Mouse (Mus musculus): Measurements from ENCODE around the gene Ctcf. TPM values are rescaled to one million over a fixed set of nuclear protein-coding genes. Genes with fewer than 3 reads are reported as not detected.
"Not testable (repeated sequence)": the region's sequence is repeated elsewhere in the genome, so short reads cannot be mapped to it uniquely, and the experiment has no call there.

Ctcf gene
- polyA plus RNA-seq, 1 experiment from 2014 or later, result 42.2 TPM

DNA sequence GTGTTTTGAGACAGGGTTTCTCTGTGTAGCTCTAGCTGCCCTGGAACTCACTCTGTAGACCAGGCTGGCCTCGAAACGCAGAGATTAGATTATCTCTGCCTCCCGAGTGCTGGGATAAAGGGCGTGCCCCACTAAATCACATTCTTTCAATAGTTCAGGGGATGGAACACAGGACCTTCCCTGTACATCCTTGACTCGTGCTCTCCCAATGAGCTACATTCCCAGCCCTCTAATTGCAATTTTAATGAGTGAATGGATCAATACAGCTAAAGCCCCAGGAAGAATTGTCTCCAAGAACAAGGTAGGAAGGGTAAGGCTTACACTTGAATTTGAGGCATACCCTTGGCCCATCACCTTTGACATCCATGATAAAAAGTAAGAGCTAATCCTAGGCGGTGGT, 37.6 kb upstream of the Ctcf start:
- Histone ChIP-seq H3K27me3 (replicated peaks; ENCODE audit: control insufficient read depth, insufficient read depth, low read length) (no peaks in the 10 kb centered on the region), H3K27ac (ENCODE audit: low read depth, low read length) (no peak overlapping the region), H3K9ac (ENCODE audit: low read depth, low read length) (no peak overlapping the region), H3K9me3 (ENCODE audit: control insufficient read depth) (no peaks in the 10 kb centered on the region), H3K4me3 (ENCODE audit: low read depth, low read length) (no peak overlapping the region), H3K4me2 (replicated peaks; ENCODE audit: low read depth) (no peak overlapping the region), H3K4me1 (replicated peaks; ENCODE audit: control insufficient read depth, insufficient read depth, low read length) (0 out of 2 replicates have a peak, but pooled peaks cover 3% of the 10 kb centered on the region), H3K36me3 (ENCODE audit: control insufficient read depth, insufficient read depth) (no peaks in the 10 kb centered on the region)
- TF ChIP-seq CTCF (IDR thresholded peaks at IDR 0.05; ENCODE audit: low read depth), result no peak
- 56% methylated on average over 6 of the region's 6 CpGs for WGBS
- ATAC-seq, result no peak

DNA sequence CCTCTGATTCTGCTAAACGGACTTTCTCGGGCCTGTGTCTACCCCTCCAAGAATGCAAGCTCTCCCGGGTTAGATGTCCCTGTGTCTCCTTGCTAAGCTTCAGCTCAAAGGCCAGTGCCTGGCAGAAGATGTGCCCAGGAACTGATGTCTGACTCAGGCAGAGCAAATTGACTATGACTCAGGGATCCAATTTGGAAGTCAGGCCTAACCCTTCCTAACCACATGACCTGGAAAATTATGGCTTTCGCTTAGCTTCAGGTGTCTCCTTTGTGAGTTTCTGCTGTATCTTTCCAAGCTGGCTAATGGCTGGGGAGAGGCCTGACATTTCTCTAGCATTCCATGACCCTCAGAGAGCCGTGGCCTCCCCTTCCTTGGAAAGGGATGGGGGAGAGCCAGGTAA, 35.1 kb upstream of the Ctcf start:
- Histone ChIP-seq H3K4me2 (replicated peaks; ENCODE audit: low read depth) (no peak overlapping the region), H3K4me3 (ENCODE audit: low read depth, low read length) (no peak overlapping the region), H3K27ac (ENCODE audit: low read depth, low read length) (no peak overlapping the region), H3K27me3 (replicated peaks; ENCODE audit: control insufficient read depth, insufficient read depth, low read length) (no peaks in the 10 kb centered on the region), H3K36me3 (ENCODE audit: control insufficient read depth, insufficient read depth) (no peaks in the 10 kb centered on the region), H3K4me1 (replicated peaks; ENCODE audit: control insufficient read depth, insufficient read depth, low read length) (0 out of 2 replicates have a peak, but pooled peaks cover 3% of the 10 kb centered on the region), H3K9ac (ENCODE audit: low read depth, low read length) (no peak overlapping the region), H3K9me3 (ENCODE audit: control insufficient read depth) (no peaks in the 10 kb centered on the region)
- no peak for ATAC-seq
- WGBS, result 83% methylated on average over 5 of the region's 5 CpGs
- TF ChIP-seq CTCF (IDR thresholded peaks at IDR 0.05; ENCODE audit: low read depth), result no peak

DNA sequence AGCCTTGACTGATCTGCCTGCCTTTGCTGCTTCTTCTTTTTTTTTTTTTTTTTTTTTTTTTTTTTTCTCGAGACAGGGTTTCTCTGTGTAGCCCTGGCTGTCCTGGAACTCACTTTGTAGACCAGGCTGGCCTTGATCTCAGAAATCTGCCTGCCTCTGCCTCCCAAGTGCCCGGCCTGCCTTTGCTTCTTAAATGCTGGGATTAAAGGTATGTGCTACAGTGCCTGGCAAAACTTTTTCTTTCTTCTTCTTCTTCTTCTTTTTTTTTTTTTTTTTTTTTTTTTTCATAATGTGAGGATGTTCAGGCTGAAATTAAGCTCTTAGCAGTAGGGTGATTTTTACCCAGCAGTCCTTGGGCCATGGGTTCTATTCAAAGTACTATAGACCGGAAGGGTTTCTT, 33.8 kb upstream of the Ctcf start:
- 84% methylated on average over 3 of the region's 3 CpGs for WGBS
- H3K27me3 ChIP-seq (replicated peaks; ENCODE audit: control insufficient read depth, insufficient read depth, low read length); H3K4me3 ChIP-seq (ENCODE audit: low read depth, low read length); H3K9ac ChIP-seq (ENCODE audit: low read depth, low read length); ATAC-seq; H3K4me2 ChIP-seq (replicated peaks; ENCODE audit: low read depth); H3K36me3 ChIP-seq (ENCODE audit: control insufficient read depth, insufficient read depth); H3K9me3 ChIP-seq (ENCODE audit: control insufficient read depth); H3K27ac ChIP-seq (ENCODE audit: low read depth, low read length); H3K4me1 ChIP-seq (replicated peaks; ENCODE audit: control insufficient read depth, insufficient read depth, low read length): not testable (repeated sequence)

DNA sequence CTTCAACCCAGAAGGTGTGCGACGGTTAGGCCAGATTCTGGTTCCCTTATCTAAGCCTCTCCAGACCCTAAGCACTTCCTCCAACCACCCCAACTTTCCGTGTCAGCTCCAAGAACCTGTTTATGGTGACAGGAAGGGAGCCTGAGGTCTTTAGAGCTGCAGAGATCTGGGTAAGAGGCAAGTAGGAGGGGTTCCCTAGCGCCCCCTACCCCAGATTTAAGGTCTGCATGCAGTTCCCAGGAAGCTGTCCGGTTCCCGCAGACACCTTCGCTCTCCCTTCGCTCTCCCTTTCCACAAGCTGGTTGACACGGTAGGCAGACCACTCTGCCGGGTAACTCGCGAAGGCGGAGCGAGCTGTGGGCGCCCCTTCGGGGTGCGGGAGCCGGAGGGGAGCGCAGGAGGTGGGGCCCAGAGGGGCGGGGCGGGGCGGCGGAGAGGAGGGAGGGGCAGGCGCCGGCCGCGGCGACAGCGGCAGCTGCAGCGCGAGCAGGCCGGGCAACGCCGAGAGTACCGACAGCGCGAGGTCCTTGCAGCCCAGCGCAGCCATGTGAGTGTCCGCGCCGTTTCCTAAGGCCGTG, 31.5 kb upstream of the Ctcf start, which contains the start of gene Ripor1:
TSS of gene Ripor1 (plus strand) at position 452 of the 578 bp plus-strand sequence.
- peak within 1 kb of the TSS; percentile 97 for H3K4me2 ChIP-seq (replicated peaks; ENCODE audit: low read depth)
- H3K27ac ChIP-seq (ENCODE audit: low read depth, low read length), result peak within 1 kb of the TSS; percentile 86
- TF ChIP-seq CTCF (IDR thresholded peaks at IDR 0.05; ENCODE audit: low read depth), result peak; percentile 72
- peak within 1 kb of the TSS; percentile 79 for H3K4me3 ChIP-seq (ENCODE audit: low read depth, low read length)
- no peaks in the 10 kb centered on the region for H3K36me3 ChIP-seq (ENCODE audit: control insufficient read depth, insufficient read depth)
- no peaks in the 10 kb centered on the region for H3K9me3 ChIP-seq (ENCODE audit: control insufficient read depth)
- no peaks in the 10 kb centered on the region for H3K27me3 ChIP-seq (replicated peaks; ENCODE audit: control insufficient read depth, insufficient read depth, low read length)
- peak; percentile 78 for ATAC-seq
- under 1% methylated on average over 38 of the region's 42 CpGs for WGBS
- H3K9ac ChIP-seq (ENCODE audit: low read depth, low read length), result peak within 1 kb of the TSS; percentile 77
- H3K4me1 ChIP-seq (replicated peaks; ENCODE audit: control insufficient read depth, insufficient read depth, low read length), result no peaks in the 10 kb centered on the region

DNA sequence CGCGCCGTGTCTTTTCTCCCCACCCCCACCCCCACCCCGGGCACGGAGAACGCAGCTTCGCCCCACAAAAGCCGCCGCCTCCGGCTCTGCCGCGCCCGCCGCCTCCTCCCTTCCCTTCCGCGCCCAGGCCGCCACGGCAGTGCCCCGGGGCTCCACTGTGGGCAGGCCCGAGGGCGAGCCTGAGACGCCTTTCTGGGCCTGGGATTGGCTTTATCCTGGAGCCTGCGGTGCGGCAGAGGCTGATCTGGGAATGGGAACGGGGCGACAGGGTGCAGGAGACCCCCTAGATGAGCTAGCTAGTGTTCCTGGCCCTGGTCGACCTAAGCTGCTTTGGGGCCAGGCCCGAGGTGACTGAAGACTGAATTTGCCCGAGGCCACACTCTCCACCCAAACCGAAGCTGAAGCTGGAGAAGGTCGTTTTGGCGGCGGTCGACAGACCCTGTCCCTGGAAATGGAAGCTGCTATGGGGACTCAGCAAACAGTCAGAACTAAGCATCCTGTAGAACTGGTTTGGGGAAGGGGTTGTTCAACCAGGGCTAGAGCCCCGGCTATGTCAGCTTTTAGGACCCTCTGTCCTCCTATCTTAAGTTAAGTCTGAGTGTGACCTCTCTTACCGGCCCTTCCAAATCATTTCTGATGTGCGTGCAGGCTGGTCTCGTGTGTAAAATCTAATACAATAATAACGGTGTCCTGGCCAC, 30.7 kb upstream of the Ctcf start:
- Histone ChIP-seq H3K9ac (ENCODE audit: low read depth, low read length) (peak overlapping the region; percentile 77), H3K9me3 (ENCODE audit: control insufficient read depth) (no peaks in the 10 kb centered on the region), H3K36me3 (ENCODE audit: control insufficient read depth, insufficient read depth) (no peaks in the 10 kb centered on the region), H3K4me2 (replicated peaks; ENCODE audit: low read depth) (peak overlapping the region; percentile 97), H3K27ac (ENCODE audit: low read depth, low read length) (peak overlapping the region; percentile 86), H3K27me3 (replicated peaks; ENCODE audit: control insufficient read depth, insufficient read depth, low read length) (no peaks in the 10 kb centered on the region), H3K4me1 (replicated peaks; ENCODE audit: control insufficient read depth, insufficient read depth, low read length) (no peaks in the 10 kb centered on the region), H3K4me3 (ENCODE audit: low read depth, low read length) (peak overlapping the region; percentile 79)
- 2% methylated on average over 37 of the region's 39 CpGs for WGBS
- peak; percentile 60 for ATAC-seq
- TF ChIP-seq CTCF (IDR thresholded peaks at IDR 0.05; ENCODE audit: low read depth), result no peak

DNA sequence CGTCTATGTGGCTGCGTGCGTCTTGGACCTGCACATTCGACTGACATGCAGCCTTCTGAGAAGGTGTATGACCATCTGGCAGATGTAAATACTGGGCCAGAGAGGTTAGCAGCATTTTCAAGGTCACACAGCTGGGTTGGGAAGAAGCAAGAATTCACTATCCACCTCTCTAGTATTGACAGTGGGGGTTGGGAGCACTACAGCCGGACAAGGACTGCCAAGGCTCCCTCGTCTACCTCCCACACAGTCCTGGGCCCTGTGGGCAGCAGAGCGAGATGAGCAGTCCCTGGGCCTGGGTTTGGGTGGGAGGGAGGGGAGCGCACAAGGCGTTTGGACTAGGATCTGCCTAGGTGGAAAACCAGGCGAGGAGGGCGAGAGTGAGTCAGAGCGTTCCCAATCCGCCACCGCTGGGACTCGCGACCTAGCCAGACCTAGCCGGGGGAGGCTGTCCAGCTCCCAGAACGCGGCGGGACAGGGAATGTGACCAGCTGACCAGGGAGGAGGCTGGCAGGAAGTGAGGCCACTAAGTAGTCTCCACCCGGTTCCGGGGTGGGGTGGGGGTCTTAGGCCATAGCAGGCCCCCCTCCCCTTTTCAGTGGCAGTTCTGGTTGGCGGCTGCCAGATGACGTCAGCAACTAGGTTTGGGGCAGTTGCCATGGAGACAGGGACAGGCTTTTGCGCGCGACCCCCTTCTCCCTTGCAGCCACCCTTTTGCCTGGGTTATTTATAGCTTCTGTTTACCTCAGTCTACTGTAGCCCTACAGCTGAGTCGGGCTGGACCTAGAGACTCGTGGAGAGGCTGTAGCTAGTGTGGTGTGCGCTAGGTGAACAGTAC, 30.0 kb upstream of the Ctcf start:
- peak overlapping the region; percentile 79 for H3K4me3 ChIP-seq (ENCODE audit: low read depth, low read length)
- peak overlapping the region; percentile 97 for H3K4me2 ChIP-seq (replicated peaks; ENCODE audit: low read depth)
- H3K9me3 ChIP-seq (ENCODE audit: control insufficient read depth), result no peaks in the 10 kb centered on the region
- H3K36me3 ChIP-seq (ENCODE audit: control insufficient read depth, insufficient read depth), result no peaks in the 10 kb centered on the region
- H3K4me1 ChIP-seq (replicated peaks; ENCODE audit: control insufficient read depth, insufficient read depth, low read length), result no peaks in the 10 kb centered on the region
- peak overlapping the region; percentile 86 for H3K27ac ChIP-seq (ENCODE audit: low read depth, low read length)
- no peaks in the 10 kb centered on the region for H3K27me3 ChIP-seq (replicated peaks; ENCODE audit: control insufficient read depth, insufficient read depth, low read length)
- 4% methylated on average over 30 of the region's 30 CpGs for WGBS
- H3K9ac ChIP-seq (ENCODE audit: low read depth, low read length), result peak overlapping the region; percentile 77
- TF ChIP-seq CTCF (IDR thresholded peaks at IDR 0.05; ENCODE audit: low read depth), result no peak
- ATAC-seq, result peak; percentile 44
